Mouse (Mus musculus): ENCODE measurements around the gene Treml2. TPM values are rescaled to one million over a fixed set of nuclear protein-coding genes. Genes with fewer than 3 reads are reported as not detected.

Treml2 gene
- polyA plus RNA-seq, 1 experiment from 2014 or later, result 0.09 TPM

DNA sequence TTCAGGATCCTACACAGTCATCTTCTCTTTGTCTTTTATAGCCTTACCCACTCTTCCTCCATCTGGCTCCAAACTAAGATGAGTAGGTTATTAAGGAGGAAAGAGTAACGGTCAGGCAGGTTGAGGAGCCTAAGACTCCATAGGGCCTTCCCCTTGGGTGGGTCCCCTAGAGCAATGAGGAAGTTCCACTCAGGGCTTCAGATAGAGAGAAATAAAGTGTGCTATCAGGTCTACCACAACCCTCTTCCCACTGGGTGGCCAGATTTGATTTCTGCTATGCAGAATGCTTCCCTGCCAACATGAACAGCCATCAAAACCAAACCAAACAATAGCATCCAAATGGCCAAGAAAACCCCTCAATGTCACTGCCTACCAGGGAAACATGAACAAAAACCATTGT, 31.7 kb upstream of the Treml2 start:
- DNase-seq (ENCODE audit: low spot score) (no peak), ATAC-seq (ENCODE audit: low FRiP score) (no peak)
- Histone ChIP-seq H3K36me3 (replicated peaks; ENCODE audit: control insufficient read depth, insufficient read depth) (no peaks in the 10 kb centered on the region), H3K9ac (no peak overlapping the region), H3K4me1 (replicated peaks; ENCODE audit: control insufficient read depth, insufficient read depth, low read length) (no peaks in the 10 kb centered on the region), H3K4me2 (replicated peaks) (no peak overlapping the region), H3K27ac (no peak overlapping the region), H3K27me3 (ENCODE audit: control insufficient read depth, insufficient read depth, low read length) (no peaks in the 10 kb centered on the region), H3K9me3 (ENCODE audit: control insufficient read depth, low read length) (no peaks in the 10 kb centered on the region), H3K4me3 (replicated peaks; ENCODE audit: low read length) (no peak overlapping the region)
- 89% methylated on average over 1 of the region's 1 CpGs for WGBS

DNA sequence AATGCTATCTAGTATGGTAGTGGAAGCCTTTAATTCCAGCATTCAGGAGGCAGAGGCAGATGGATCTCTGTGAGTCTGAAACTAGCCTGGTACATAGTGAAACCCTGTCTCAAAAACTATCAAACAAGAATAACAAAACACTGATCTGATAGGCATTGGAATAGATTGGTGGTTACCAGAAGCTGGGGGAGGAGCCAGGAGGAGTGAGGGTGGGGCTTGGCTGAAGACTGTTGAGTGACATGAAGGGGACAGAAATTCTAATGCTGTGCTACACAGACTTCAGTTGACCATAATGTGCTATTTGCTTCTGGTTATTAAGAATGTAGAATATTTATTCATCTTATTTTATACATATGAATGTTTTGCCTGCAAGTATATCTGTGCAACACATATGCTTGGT, 31.0 kb upstream of the Treml2 start:
- DNase-seq (ENCODE audit: low spot score) (no peak), ATAC-seq (ENCODE audit: low FRiP score) (no peak)
- H3K4me2 ChIP-seq (replicated peaks), result no peak overlapping the region
- no peaks in the 10 kb centered on the region for H3K36me3 ChIP-seq (replicated peaks; ENCODE audit: control insufficient read depth, insufficient read depth)
- H3K9ac ChIP-seq, result no peak overlapping the region
- H3K4me1 ChIP-seq (replicated peaks; ENCODE audit: control insufficient read depth, insufficient read depth, low read length), result no peaks in the 10 kb centered on the region
- H3K9me3 ChIP-seq (ENCODE audit: control insufficient read depth, low read length), result no peaks in the 10 kb centered on the region
- H3K27me3 ChIP-seq (ENCODE audit: control insufficient read depth, insufficient read depth, low read length), result no peaks in the 10 kb centered on the region
- H3K27ac ChIP-seq, result no peak overlapping the region
- H3K4me3 ChIP-seq (replicated peaks; ENCODE audit: low read length), result no peak overlapping the region

DNA sequence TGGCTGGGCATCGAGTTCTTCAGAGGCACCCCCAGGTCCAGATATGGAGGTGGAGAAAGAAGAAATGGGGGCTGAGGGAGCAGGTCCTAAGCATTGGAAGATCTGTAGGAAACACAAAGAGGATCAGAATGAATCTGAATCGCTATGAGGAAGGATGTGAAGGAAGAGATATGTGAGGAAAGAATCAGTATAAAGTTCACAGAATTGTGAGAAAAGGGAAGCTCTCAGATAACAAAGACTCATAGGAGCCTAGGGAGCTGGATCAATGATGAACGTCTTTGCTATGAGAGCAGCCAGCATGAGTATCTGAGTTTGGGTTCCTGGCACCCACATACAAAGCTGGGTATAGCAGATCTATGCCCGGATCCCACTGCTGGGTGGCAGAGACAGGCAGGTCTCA, 29.5 kb upstream of the Treml2 start:
- H3K36me3 ChIP-seq (replicated peaks; ENCODE audit: control insufficient read depth, insufficient read depth), result no peaks in the 10 kb centered on the region
- H3K4me1 ChIP-seq (replicated peaks; ENCODE audit: control insufficient read depth, insufficient read depth, low read length), result no peaks in the 10 kb centered on the region
- H3K4me2 ChIP-seq (replicated peaks), result no peak overlapping the region
- H3K9me3 ChIP-seq (ENCODE audit: control insufficient read depth, low read length), result no peaks in the 10 kb centered on the region
- WGBS, result 81% methylated on average over 4 of the region's 4 CpGs
- no peak overlapping the region for H3K27ac ChIP-seq
- ATAC-seq (ENCODE audit: low FRiP score), result no peak
- no peak overlapping the region for H3K9ac ChIP-seq
- no peak for DNase-seq (ENCODE audit: low spot score)
- H3K27me3 ChIP-seq (ENCODE audit: control insufficient read depth, insufficient read depth, low read length), result no peaks in the 10 kb centered on the region
- no peak overlapping the region for H3K4me3 ChIP-seq (replicated peaks; ENCODE audit: low read length)

DNA sequence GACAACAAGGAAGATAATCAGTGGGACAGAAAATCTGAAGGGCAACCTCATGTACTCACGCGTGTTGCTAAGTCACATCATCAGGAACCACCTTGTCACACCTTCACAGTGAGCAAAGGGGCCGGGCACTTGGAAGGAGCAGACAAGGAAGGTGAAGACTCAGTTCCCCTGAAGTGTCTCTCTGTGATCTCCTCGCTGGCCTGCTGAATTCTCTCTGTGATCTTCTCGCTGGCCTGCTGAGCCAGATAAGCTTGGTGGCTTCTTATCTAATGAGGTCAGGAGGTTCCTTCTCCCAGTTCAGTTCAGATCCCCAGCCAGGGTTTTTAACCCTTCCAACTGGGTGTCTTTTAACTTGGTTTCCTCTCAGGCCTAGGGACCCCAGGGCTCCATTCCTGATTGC, 27.1 kb upstream of the Treml2 start:
- no peak overlapping the region for H3K4me3 ChIP-seq (replicated peaks; ENCODE audit: low read length)
- no peaks in the 10 kb centered on the region for H3K4me1 ChIP-seq (replicated peaks; ENCODE audit: control insufficient read depth, insufficient read depth, low read length)
- no peak overlapping the region for H3K27ac ChIP-seq
- ATAC-seq (ENCODE audit: low FRiP score) (no peak), DNase-seq (ENCODE audit: low spot score) (no peak)
- H3K9me3 ChIP-seq (ENCODE audit: control insufficient read depth, low read length), result no peaks in the 10 kb centered on the region
- no peaks in the 10 kb centered on the region for H3K27me3 ChIP-seq (ENCODE audit: control insufficient read depth, insufficient read depth, low read length)
- no peak overlapping the region for H3K9ac ChIP-seq
- 87% methylated on average over 5 of the region's 5 CpGs for WGBS
- H3K4me2 ChIP-seq (replicated peaks), result no peak overlapping the region
- no peaks in the 10 kb centered on the region for H3K36me3 ChIP-seq (replicated peaks; ENCODE audit: control insufficient read depth, insufficient read depth)

DNA sequence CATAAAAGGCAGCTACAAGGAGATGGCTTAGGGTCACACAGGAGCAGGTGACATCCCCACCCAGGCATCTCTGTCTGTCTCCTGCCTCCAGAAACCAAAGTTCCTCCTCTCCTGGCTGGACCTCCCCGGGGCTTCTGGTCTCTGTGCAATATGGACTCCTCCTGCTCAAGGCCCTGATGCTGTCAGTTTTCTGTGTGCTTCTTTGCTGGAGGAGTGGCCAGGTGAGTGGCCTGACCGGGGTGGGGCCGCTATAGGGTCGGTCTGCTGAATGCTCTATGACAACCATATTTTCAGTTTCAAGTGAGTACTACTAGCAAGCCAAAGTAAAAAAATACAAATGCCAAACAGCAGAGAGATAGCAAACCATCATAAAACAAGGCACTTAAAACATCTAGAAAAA, 26.7 kb upstream of the Treml2 start:
- Histone ChIP-seq H3K9me3 (ENCODE audit: control insufficient read depth, low read length) (no peaks in the 10 kb centered on the region), H3K4me1 (replicated peaks; ENCODE audit: control insufficient read depth, insufficient read depth, low read length) (no peaks in the 10 kb centered on the region), H3K27ac (no peak overlapping the region), H3K36me3 (replicated peaks; ENCODE audit: control insufficient read depth, insufficient read depth) (no peaks in the 10 kb centered on the region), H3K4me3 (replicated peaks; ENCODE audit: low read length) (no peak overlapping the region), H3K27me3 (ENCODE audit: control insufficient read depth, insufficient read depth, low read length) (no peaks in the 10 kb centered on the region), H3K9ac (no peak overlapping the region), H3K4me2 (replicated peaks) (no peak overlapping the region)
- WGBS, result 91% methylated on average over 4 of the region's 4 CpGs
- DNase-seq (ENCODE audit: low spot score) (no peak), ATAC-seq (ENCODE audit: low FRiP score) (no peak)

DNA sequence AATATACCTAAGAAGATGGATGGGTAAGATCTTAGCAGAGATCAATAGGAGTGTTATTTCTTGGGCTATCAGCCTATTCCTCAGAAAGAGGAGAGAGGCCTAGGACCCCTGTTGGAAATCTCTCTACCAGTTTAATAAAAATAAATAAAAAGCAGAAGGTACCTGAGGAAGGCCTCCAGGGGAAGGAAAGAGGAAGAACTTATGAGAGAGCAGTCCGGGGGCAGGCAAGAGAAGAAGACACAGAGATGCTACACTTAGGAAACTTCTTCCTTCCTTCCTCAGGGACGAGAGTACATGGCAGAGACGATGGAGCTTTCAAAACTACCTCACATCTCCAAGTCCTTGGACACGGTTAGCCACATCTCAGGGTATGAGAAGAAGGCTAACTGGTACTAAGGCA, 25.2 kb upstream of the Treml2 start:
- Histone ChIP-seq H3K9ac (no peak overlapping the region), H3K36me3 (replicated peaks; ENCODE audit: control insufficient read depth, insufficient read depth) (no peaks in the 10 kb centered on the region), H3K9me3 (ENCODE audit: control insufficient read depth, low read length) (no peaks in the 10 kb centered on the region), H3K4me2 (replicated peaks) (no peak overlapping the region), H3K27ac (no peak overlapping the region), H3K4me1 (replicated peaks; ENCODE audit: control insufficient read depth, insufficient read depth, low read length) (no peaks in the 10 kb centered on the region), H3K4me3 (replicated peaks; ENCODE audit: low read length) (no peak overlapping the region), H3K27me3 (ENCODE audit: control insufficient read depth, insufficient read depth, low read length) (no peaks in the 10 kb centered on the region)
- no peak for ATAC-seq (ENCODE audit: low FRiP score)
- 82% methylated on average over 4 of the region's 4 CpGs for WGBS
- no peak for DNase-seq (ENCODE audit: low spot score)

DNA sequence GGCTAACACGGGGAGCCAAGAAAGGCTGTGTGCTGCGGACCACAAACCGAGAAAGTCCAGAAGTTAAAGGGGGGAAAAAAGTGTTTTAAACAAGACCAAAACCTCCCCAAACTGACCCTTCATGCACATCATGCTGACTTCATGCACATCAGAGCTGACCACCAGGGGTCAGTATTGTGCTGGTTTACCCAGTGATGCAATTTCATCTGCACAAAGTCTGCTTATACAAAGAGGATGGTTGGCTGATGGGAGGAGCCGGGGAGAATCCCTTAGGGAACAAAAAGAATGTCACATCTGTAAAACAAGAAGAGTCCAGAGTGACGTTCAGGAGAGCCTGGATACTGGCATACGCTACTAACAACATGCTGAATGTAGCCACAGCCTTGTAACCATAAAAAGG, 24.4 kb upstream of the Treml2 start:
- Histone ChIP-seq H3K4me3 (replicated peaks; ENCODE audit: low read length) (no peak overlapping the region), H3K9me3 (ENCODE audit: control insufficient read depth, low read length) (no peaks in the 10 kb centered on the region), H3K36me3 (replicated peaks; ENCODE audit: control insufficient read depth, insufficient read depth) (no peaks in the 10 kb centered on the region), H3K27ac (no peak overlapping the region), H3K27me3 (ENCODE audit: control insufficient read depth, insufficient read depth, low read length) (no peaks in the 10 kb centered on the region), H3K4me2 (replicated peaks) (no peak overlapping the region), H3K4me1 (replicated peaks; ENCODE audit: control insufficient read depth, insufficient read depth, low read length) (no peaks in the 10 kb centered on the region), H3K9ac (no peak overlapping the region)
- WGBS, result 32% methylated on average over 6 of the region's 6 CpGs
- peak; percentile 79 for DNase-seq (ENCODE audit: low spot score)
- no peak for ATAC-seq (ENCODE audit: low FRiP score)

DNA sequence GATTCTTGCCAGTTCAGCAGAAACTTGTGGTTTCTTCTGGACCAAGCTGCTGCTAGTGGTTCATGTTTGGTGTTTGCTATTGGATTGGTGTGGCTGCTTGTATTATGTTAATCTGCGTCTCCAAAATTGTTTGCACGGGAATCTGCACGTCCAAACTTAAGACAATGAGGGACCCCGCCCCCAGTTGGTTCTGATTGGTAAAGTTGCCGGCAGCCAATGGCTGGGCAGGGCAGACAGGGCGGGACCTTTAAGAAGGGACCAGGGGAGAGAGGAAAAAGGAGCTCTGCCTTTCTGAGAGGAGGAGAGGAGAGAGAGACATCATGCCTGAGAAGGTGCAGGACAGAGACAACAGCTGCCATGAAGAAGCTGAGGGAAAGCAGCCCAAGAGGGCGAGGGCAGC, 23.6 kb upstream of the Treml2 start:
- ATAC-seq (ENCODE audit: low FRiP score) (no peak), DNase-seq (ENCODE audit: low spot score) (no peak)
- no peaks in the 10 kb centered on the region for H3K36me3 ChIP-seq (replicated peaks; ENCODE audit: control insufficient read depth, insufficient read depth)
- no peaks in the 10 kb centered on the region for H3K27me3 ChIP-seq (ENCODE audit: control insufficient read depth, insufficient read depth, low read length)
- no peak overlapping the region for H3K4me3 ChIP-seq (replicated peaks; ENCODE audit: low read length)
- no peak overlapping the region for H3K4me2 ChIP-seq (replicated peaks)
- no peaks in the 10 kb centered on the region for H3K4me1 ChIP-seq (replicated peaks; ENCODE audit: control insufficient read depth, insufficient read depth, low read length)
- H3K9ac ChIP-seq, result no peak overlapping the region
- H3K9me3 ChIP-seq (ENCODE audit: control insufficient read depth, low read length), result no peaks in the 10 kb centered on the region
- no peak overlapping the region for H3K27ac ChIP-seq
- WGBS, result 72% methylated on average over 7 of the region's 7 CpGs

DNA sequence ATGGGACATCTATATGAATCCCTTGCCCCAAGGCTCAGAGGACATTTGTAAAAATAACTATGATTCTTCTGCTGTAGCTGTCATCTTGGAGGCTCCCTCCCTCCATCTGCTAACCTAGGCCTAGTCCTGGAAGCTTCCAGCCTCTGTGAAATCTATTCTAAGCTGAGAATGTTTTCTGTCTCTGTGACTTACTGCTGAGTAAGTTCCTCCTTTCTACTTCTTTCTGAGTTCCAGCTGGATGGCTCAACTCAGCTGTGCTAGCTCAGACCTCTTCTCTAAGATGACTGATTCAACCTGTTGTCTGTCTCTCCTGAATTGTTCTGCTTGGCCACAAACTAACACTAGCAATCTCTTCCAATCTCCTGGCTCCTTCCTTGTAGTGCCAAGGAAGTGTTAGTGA, 20.9 kb upstream of the Treml2 start:
- no peaks in the 10 kb centered on the region for H3K9me3 ChIP-seq (ENCODE audit: control insufficient read depth, low read length)

DNA sequence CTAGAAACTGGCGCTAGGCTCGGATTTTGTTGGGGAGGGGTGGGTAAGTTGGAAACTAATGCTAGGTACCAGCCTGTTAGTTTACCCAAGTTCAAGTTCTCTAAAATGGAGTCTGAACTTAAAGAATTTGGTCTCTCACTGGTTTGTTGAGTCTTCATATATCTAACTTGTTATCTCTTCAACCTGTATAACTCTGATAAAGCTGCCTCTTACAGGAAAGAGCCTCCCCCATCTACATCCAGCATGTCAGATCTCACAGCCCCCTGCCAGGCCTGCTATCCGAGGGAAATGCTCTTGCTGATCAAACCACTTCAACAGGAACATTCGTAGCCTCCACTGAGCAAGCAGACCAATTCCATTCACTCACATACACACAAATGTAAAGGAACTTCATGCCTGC, 20.3 kb upstream of the Treml2 start:
- Histone ChIP-seq H3K9ac (no peak overlapping the region), H3K4me3 (replicated peaks; ENCODE audit: low read length) (no peak overlapping the region), H3K27ac (no peak overlapping the region), H3K36me3 (replicated peaks; ENCODE audit: control insufficient read depth, insufficient read depth) (no peaks in the 10 kb centered on the region), H3K9me3 (ENCODE audit: control insufficient read depth, low read length) (no peaks in the 10 kb centered on the region), H3K4me1 (replicated peaks; ENCODE audit: control insufficient read depth, insufficient read depth, low read length) (no peaks in the 10 kb centered on the region; the same call in 1 of the 2 replicates), H3K27me3 (ENCODE audit: control insufficient read depth, insufficient read depth, low read length) (no peaks in the 10 kb centered on the region), H3K4me2 (replicated peaks) (no peak overlapping the region)
- ATAC-seq (ENCODE audit: low FRiP score) (no peak), DNase-seq (ENCODE audit: low spot score) (no peak)
- 86% methylated on average over 4 of the region's 4 CpGs for WGBS

More for the DNA sequence above, 20.9 kb upstream of the Treml2 start:
- Histone ChIP-seq H3K36me3 (replicated peaks; ENCODE audit: control insufficient read depth, insufficient read depth) (no peaks in the 10 kb centered on the region), H3K27me3 (ENCODE audit: control insufficient read depth, insufficient read depth, low read length) (no peaks in the 10 kb centered on the region), H3K9ac (no peak overlapping the region), H3K4me2 (replicated peaks) (no peak overlapping the region), H3K4me3 (replicated peaks; ENCODE audit: low read length) (no peak overlapping the region), H3K4me1 (replicated peaks; ENCODE audit: control insufficient read depth, insufficient read depth, low read length) (no peaks in the 10 kb centered on the region; the same call in 1 of the 2 replicates), H3K27ac (no peak overlapping the region)
- DNase-seq (ENCODE audit: low spot score), result no peak
- no peak for ATAC-seq (ENCODE audit: low FRiP score)
